Comparison of ENCODE assay signal across 16 mouse cellular contexts in the genomic region with DNA sequence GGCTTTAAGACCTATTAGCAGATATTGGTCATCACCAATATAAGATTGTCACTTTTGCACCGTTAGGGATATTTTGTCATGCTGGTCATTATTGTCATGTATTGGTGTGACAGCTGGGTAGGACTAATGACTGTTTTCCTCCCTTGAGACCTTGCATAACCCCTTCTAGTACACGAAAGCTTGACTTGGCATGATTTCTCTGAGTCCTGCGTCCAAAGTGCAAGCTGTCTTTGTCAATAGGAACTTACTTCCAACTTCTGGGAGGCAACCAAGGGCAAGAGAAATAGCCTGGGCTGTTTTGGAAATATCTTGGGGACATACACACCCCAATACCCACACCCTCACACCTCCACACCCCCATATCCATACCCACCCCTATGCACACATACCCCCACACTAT.
DNase-seq lines count a peak whose midpoint lies in the region.
"Had no signal": no experiment of that assay in that cellular context is flagged by ENCODE, and none has a peak within 500 bp of the region (broad histone marks: within the 10 kb centered on the region; RNA-seq: fewer than 3 reads in every experiment).

No protein-coding gene starts in this region.

- peak; percentile 25 for DNase-seq in adrenal gland, postnatal 10 days
- no peak for DNase-seq in adrenal gland, adult 2 months
- peak; percentile 16 for DNase-seq in kidney, adult 18-20 months
- DNase-seq in kidney, postnatal 4 days: no peak
- DNase-seq in kidney, postnatal 25 days: peak; percentile 36 to 61
- DNase-seq in kidney, postnatal 10 days: no peak
- DNase-seq in adipocyte (ENCODE audit: low spot score): peak; percentile 83
- DNase-seq: B cell, adult 2 months; cerebellum, adult 11 months; cerebellum, adult 8-10 months; cerebellum, postnatal 14 days; embryo, embryonic 11 days; gastrocnemius, adult 2 months; gastrocnemius, postnatal 25 days; heart, postnatal 10 days; heart, postnatal 4 days had no signal

Comparison
In these comparisons a context has a peak if more than half of its experiments do, and no peak if none do; other contexts are left out.
1. DNase-seq: peak in adrenal gland, postnatal 10 days (single experiment), kidney, adult 18-20 months (single experiment), kidney, postnatal 25 days (2 of 2) and adipocyte (single experiment); none in adrenal gland, adult 2 months (single experiment), kidney, postnatal 4 days (0 of 2) and kidney, postnatal 10 days (single experiment).